Comparison of ENCODE assay signal across 46 mouse cellular contexts in genomic region chr3:122916191-122916680, GRCm38 (mm10). TPM values are rescaled to one million over a fixed set of nuclear protein-coding genes. Genes with fewer than 3 reads are reported as not detected.
"Had no signal": no experiment of that assay in that cellular context is flagged by ENCODE, and none has a peak within 500 bp of the region (broad histone marks: within the 10 kb centered on the region; RNA-seq: fewer than 3 reads in every experiment).

No protein-coding gene starts in this region.

- DNase-seq: left cerebral cortex, postnatal 4 days; liver; liver, embryonic 13.5 days; liver, postnatal 0 days; lung, adult 18-20 months; lung, adult 2 months; lung, embryonic 14.5 days; lung, postnatal 10 days; lung, postnatal 14 days; lung, postnatal 36 days; lung, postnatal 4 days; midbrain, embryonic 14.5 days had no signal

RNA-seq across cellular contexts. Expression of gene Gm10959, which starts 2.9 kb away (rescaled TPM):
- total RNA-seq: left cerebral cortex, adult 8-10 months; left cerebral cortex, postnatal 10 days; left cerebral cortex, postnatal 14 days; left cerebral cortex, postnatal 25 days; left cerebral cortex, postnatal 36 days; left cerebral cortex, postnatal 4 days; liver, adult 2 months; megakaryocyte progenitor cell, adult 5-6 weeks; megakaryocyte, adult 5-6 weeks; megakaryocyte-erythroid progenitor cell, adult 5-6 weeks; midbrain, postnatal 0 days; monocyte, adult 5-6 weeks had no signal
- polyA plus RNA-seq: limb, embryonic 10.5 days; limb, embryonic 11.5 days; limb, embryonic 12.5 days; limb, embryonic 13.5 days; limb, embryonic 14.5 days; limb, embryonic 15.5 days; liver, adult 2 months; liver, embryonic 11.5 days; liver, embryonic 12.5 days; liver, embryonic 13.5 days; liver, embryonic 14.5 days; liver, embryonic 15.5 days; liver, embryonic 16.5 days; liver, postnatal 0 days; lung, adult 2 months; lung, embryonic 14.5 days; lung, embryonic 15.5 days; lung, embryonic 16.5 days; lung, postnatal 0 days; macrophage; midbrain, embryonic 10.5 days; midbrain, embryonic 11.5 days; midbrain, embryonic 12.5 days; midbrain, embryonic 13.5 days; midbrain, embryonic 14.5 days; midbrain, embryonic 15.5 days; midbrain, embryonic 16.5 days; midbrain, postnatal 0 days; myocyte; neural tube, embryonic 11.5 days had no signal

RNA-seq across cellular contexts. Expression of gene Fabp2, which starts 21.4 kb away (rescaled TPM):
- total RNA-seq: left cerebral cortex, adult 8-10 months; left cerebral cortex, postnatal 10 days; left cerebral cortex, postnatal 14 days; left cerebral cortex, postnatal 25 days; left cerebral cortex, postnatal 36 days; left cerebral cortex, postnatal 4 days; megakaryocyte progenitor cell, adult 5-6 weeks; megakaryocyte, adult 5-6 weeks; megakaryocyte-erythroid progenitor cell, adult 5-6 weeks; midbrain, postnatal 0 days; monocyte, adult 5-6 weeks had no signal
- polyA plus RNA-seq: limb, embryonic 10.5 days; limb, embryonic 11.5 days; limb, embryonic 12.5 days; limb, embryonic 14.5 days; limb, embryonic 15.5 days; lung, adult 2 months; lung, embryonic 14.5 days; macrophage; midbrain, embryonic 10.5 days; midbrain, embryonic 11.5 days; midbrain, embryonic 12.5 days; midbrain, embryonic 13.5 days; midbrain, embryonic 14.5 days; midbrain, embryonic 16.5 days; midbrain, postnatal 0 days; myocyte; neural tube, embryonic 11.5 days had no signal
